Mouse (Mus musculus): Measurements from ENCODE around the gene Cic.

DNA sequence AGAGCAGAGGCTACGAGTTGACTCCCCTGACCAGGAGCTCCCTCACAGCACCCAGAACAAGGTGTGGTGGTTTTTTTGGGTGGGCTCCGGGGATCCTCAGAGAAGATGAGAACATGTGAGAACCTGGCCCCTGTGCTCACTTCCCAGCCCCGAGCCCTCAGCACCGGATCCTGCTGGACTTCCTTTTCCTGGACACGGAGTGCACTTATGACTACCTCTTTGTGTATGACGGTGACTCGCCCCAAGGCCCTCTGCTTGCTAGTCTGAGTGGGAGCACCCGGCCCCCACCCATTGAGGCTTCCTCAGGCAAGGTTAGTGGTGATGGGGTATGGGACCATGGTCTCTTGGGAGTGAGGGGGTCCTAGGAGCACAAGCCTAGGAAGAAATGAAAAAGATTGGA, 58.7 kb downstream of the Cic start:
- TF ChIP-seq CTCF (IDR thresholded peaks at IDR 0.05; ENCODE audit: borderline replicate concordance, insufficient read depth, low read depth, low read length) (no peak), POLR2A (IDR thresholded peaks at IDR 0.05; ENCODE audit: borderline replicate concordance, insufficient read depth, low read length) (no peak)

Measured in cerebellum, adult 2 months (tissue).